Mouse (Mus musculus) ES-E14 (cell line): ENCODE data around the gene Olfr889. TPM values are rescaled to one million over a fixed set of nuclear protein-coding genes. Genes with fewer than 3 reads are reported as not detected.
"Not testable (repeated sequence)": the region's sequence is repeated elsewhere in the genome, so short reads cannot be mapped to it uniquely, and the experiment has no call there.

Source experiments
- DNase-seq: peaks from one replicate; pipeline ENCODE4 v3.0.0-alpha.2; 2013; ENCODE audit warnings: low read depth, low spot score
- H3K27ac ChIP-seq: 2 replicates; pipeline ENCODE4 v1.5.1; 2012; ENCODE audit warnings: low read depth, mild to moderate bottlenecking, low read length, moderate library complexity, mixed read lengths; ENCODE audit not compliant: poor library complexity, insufficient read depth, severe bottlenecking
- H3K36me3 ChIP-seq: 2 replicates; pipeline ENCODE4 v1.6.1; 2012; ENCODE audit warnings: mild to moderate bottlenecking, low read length, moderate library complexity, mixed read lengths; ENCODE audit not compliant: control insufficient read depth, poor library complexity, insufficient read depth, severe bottlenecking
- H3K4me1 ChIP-seq, 2 experiments: fragments of 150-350 bp in 1 of 2; sonication (generic) in 1 of 2; 2 replicates each; pipeline ENCODE4 v1.6.1; 2012; ENCODE audit warnings: low read length in 2 of 2, mild to moderate bottlenecking in 1 of 2, mixed read lengths in 1 of 2; ENCODE audit not compliant: control insufficient read depth in 2 of 2, insufficient read depth in 2 of 2, poor library complexity in 1 of 2
- H3K4me3 ChIP-seq, 2 experiments: fragments of 150-350 bp in 1 of 2; sonication (generic) in 1 of 2; 2 replicates each; pipeline ENCODE4 v1.5.1; 2012; ENCODE audit warnings: low read length in 2 of 2, low read depth in 1 of 2, mild to moderate bottlenecking in 1 of 2, mixed read lengths in 1 of 2; ENCODE audit not compliant: insufficient read depth in 1 of 2, poor library complexity in 1 of 2, severe bottlenecking in 1 of 2
- H3K9ac ChIP-seq: 2 replicates; pipeline ENCODE4 v1.6.1; 2012; ENCODE audit warnings: low read depth, mild to moderate bottlenecking, low read length, mixed read lengths; ENCODE audit not compliant: poor library complexity, insufficient read depth, severe bottlenecking
- H3K9me3 ChIP-seq: fragments of 150-350 bp; sonication (generic); 2 replicates; pipeline ENCODE4 v1.6.1; 2012; ENCODE audit warnings: low read depth, mild to moderate bottlenecking, low read length; ENCODE audit not compliant: control insufficient read depth, insufficient read depth
- CHD2 ChIP-seq: IDR thresholded peaks from 2 replicates; pipeline ENCODE4 v1.6.1; 2014; ENCODE audit warnings: mild to moderate bottlenecking, low read depth, low read length, inconsistent platforms
- HCFC1 ChIP-seq: IDR thresholded peaks from 2 replicates; pipeline ENCODE4 v1.6.1; 2012; ENCODE audit warnings: low read length, inconsistent platforms, borderline replicate concordance; ENCODE audit not compliant: insufficient read depth
- MAFK ChIP-seq: IDR thresholded peaks from 2 replicates; pipeline ENCODE4 v1.6.1; 2014; ENCODE audit warnings: mild to moderate bottlenecking, low read depth, low read length, inconsistent platforms; ENCODE audit not compliant: insufficient read depth
- ZC3H11A ChIP-seq: IDR thresholded peaks from 2 replicates; pipeline ENCODE4 v1.6.1; 2012; ENCODE audit warnings: low read depth, mild to moderate bottlenecking, inconsistent platforms, low read length, borderline replicate concordance
- ZNF384 ChIP-seq: IDR thresholded peaks from 2 replicates; pipeline ENCODE4 v1.6.1; 2012; ENCODE audit warnings: low read depth, low read length, inconsistent platforms
- in situ Hi-C, 2 experiments: fragments of 600-800 bp; cut with MboI; formaldehyde crosslinking; loops; one replicate each; pipeline ENCODE4 v1.15.1; 2025; ENCODE audit warnings: low sequenced_read_pairs in 2 of 2, inconsistent platforms in 1 of 2; ENCODE audit not compliant: unreplicated experiment in 2 of 2
- total RNA-seq: library from RNA; depleted of rRNA; stranded (reverse); fragments of 300-350 nt; gene quantifications from 2 replicates; pipeline ENCODE4 v1.2.3, GENCODE M21; 2012; rRNA removed

The Olfr889 gene
- total RNA-seq: 0.27 and 0.48 TPM in 2 replicates

GRCm38 (mm10) chr9:38114898-38115297 lies at the start of gene Olfr889:
TSS of gene Olfr889 (plus strand) at chr9:38115198.
- Histone ChIP-seq H3K4me3 (no peak within 1 kb of the TSS), H3K4me1 (no peaks in the 10 kb centered on the region), H3K9me3 (no peaks in the 10 kb centered on the region), H3K9ac (no peak within 1 kb of the TSS), H3K27ac (no peak within 1 kb of the TSS), H3K36me3 (no peaks in the 10 kb centered on the region)
- no peak for DNase-seq
- no peak for TF ChIP-seq ZNF384
- in situ Hi-C loops: no loop called here

GRCm38 (mm10) chr9:38083772-38084171 lies 31.2 kb upstream of the Olfr889 start, which contains the start of gene Olfr887:
TSS of gene Olfr887 (plus strand) at chr9:38084072.
- in situ Hi-C loops: no loop called here
- Histone ChIP-seq H3K4me1 (no peaks in the 10 kb centered on the region), H3K9ac (no peak within 1 kb of the TSS), H3K4me3 (no peak within 1 kb of the TSS), H3K27ac (no peak within 1 kb of the TSS), H3K9me3 (no peaks in the 10 kb centered on the region), H3K36me3 (no peaks in the 10 kb centered on the region)
- no peak for DNase-seq
- TF ChIP-seq CHD2 (no peak), ZNF384 (no peak), MAFK (no peak), ZC3H11A (no peak), HCFC1 (no peak)

- no peaks in the 10 kb centered on the region for H3K9me3 ChIP-seq
- no peaks in the 10 kb centered on the region for H3K4me1 ChIP-seq
- in situ Hi-C loops: no loop called here
- no peaks in the 10 kb centered on the region for H3K36me3 ChIP-seq
- TF ChIP-seq HCFC1 (no peak), CHD2 (no peak), ZC3H11A (no peak), ZNF384 (no peak), MAFK (no peak)
- no peak within 1 kb of the TSS for H3K4me3 ChIP-seq
- no peak within 1 kb of the TSS for H3K27ac ChIP-seq
- no peak for DNase-seq
- H3K9ac ChIP-seq: no peak within 1 kb of the TSS
These were observed 7.2 kb upstream of the Olfr889 start, which contains the start of gene Olfr888 for GRCm38 (mm10) chr9:38107828-38108227. TSS of gene Olfr888 (plus strand) at chr9:38108128.

- TF ChIP-seq CHD2 (no peak), HCFC1 (no peak), ZC3H11A (no peak), MAFK (no peak), ZNF384 (no peak)
- no peak within 1 kb of the TSS for H3K27ac ChIP-seq
- H3K9me3 ChIP-seq: no peaks in the 10 kb centered on the region
- no peaks in the 10 kb centered on the region for H3K36me3 ChIP-seq
- H3K4me3 ChIP-seq: no peak within 1 kb of the TSS
- no peak within 1 kb of the TSS for H3K9ac ChIP-seq
- no peaks in the 10 kb centered on the region for H3K4me1 ChIP-seq
- no peak for DNase-seq
- in situ Hi-C loops: no loop called here
These were observed 27.2 kb downstream of the Olfr889 start, which contains the start of gene Olfr890 for GRCm38 (mm10) chr9:38142217-38142616. TSS of gene Olfr890 (plus strand) at chr9:38142517.

GRCm38 (mm10) chr9:38168341-38168740 lies 53.3 kb downstream of the Olfr889 start:
- H3K36me3 ChIP-seq, H3K4me3 ChIP-seq, in situ Hi-C loops, H3K9me3 ChIP-seq, H3K27ac ChIP-seq, H3K9ac ChIP-seq, H3K4me1 ChIP-seq: not testable (repeated sequence)
- peak; percentile 17 for DNase-seq

Other genes starting within 250 kb of the Olfr889 start
- gene Olfr145, start 218.5 kb upstream of the Olfr889 start, total RNA-seq: not detected in 2 replicates
- gene Olfr878, start 197.4 kb upstream of the Olfr889 start, total RNA-seq: not detected in 2 replicates
- 1.0 TPM in 2 replicates for gene Olfr881, start 123.4 kb upstream of the Olfr889 start, total RNA-seq
- not detected in 2 replicates for gene Olfr883, start 89.4 kb upstream of the Olfr889 start, total RNA-seq
- gene Olfr884, start 68.6 kb upstream of the Olfr889 start, total RNA-seq: 0.05 TPM in 1 of 2 replicates, not detected in the other
- gene Olfr885, start 53.9 kb upstream of the Olfr889 start, total RNA-seq: not detected in 2 replicates
- not detected in 2 replicates for gene Olfr887, start 31.1 kb upstream of the Olfr889 start, total RNA-seq
- not detected in 2 replicates for gene Olfr888, start 7.1 kb upstream of the Olfr889 start, total RNA-seq
- not detected in 2 replicates for gene Olfr890, start 27.3 kb downstream of the Olfr889 start, total RNA-seq
- gene Olfr891, start 65.6 kb downstream of the Olfr889 start, total RNA-seq: not detected in 2 replicates
- gene Olfr893, start 93.2 kb downstream of the Olfr889 start, total RNA-seq: not detected in 2 replicates
- gene Olfr894, start 102.9 kb downstream of the Olfr889 start, total RNA-seq: not detected in 2 replicates
- gene Olfr143, start 137.6 kb downstream of the Olfr889 start, total RNA-seq: not detected in 2 replicates
- not detected in 2 replicates for gene Olfr895, start 152.7 kb downstream of the Olfr889 start, total RNA-seq
- not detected in 2 replicates for gene Olfr896-ps1, start 175.9 kb downstream of the Olfr889 start, total RNA-seq
- gene Olfr25, start 213.9 kb downstream of the Olfr889 start, total RNA-seq: not detected in 2 replicates
- gene Olfr898, start 233.2 kb downstream of the Olfr889 start, total RNA-seq: not detected in 2 replicates